Mouse (Mus musculus) liver, embryonic 16.5 days (tissue): ENCODE measurements around the gene Dram1. TPM values are rescaled to one million over a fixed set of nuclear protein-coding genes. Genes with fewer than 3 reads are reported as not detected.

Experiments
- ATAC-seq: fragments of 200-750 bp; cut with Nextera tagmentation; 2 replicates; pipeline ENCODE4 v1.8.0; 2017; ENCODE audit warnings: low read depth, mild to moderate bottlenecking, moderate number of reproducible peaks, moderate library complexity
- H3K27ac ChIP-seq: fragments of 300-500 bp; sonication (generic); 2 replicates; pipeline ENCODE4 v1.5.1; 2014; ENCODE audit warnings: mild to moderate bottlenecking, low read length
- H3K27me3 ChIP-seq: fragments of 300-500 bp; sonication (generic); 2 replicates; pipeline ENCODE4 v1.6.1; 2014; ENCODE audit warnings: low read depth, low read length, mixed read lengths; ENCODE audit not compliant: control insufficient read depth, insufficient read depth
- H3K36me3 ChIP-seq: fragments of 300-500 bp; sonication (generic); 2 replicates; pipeline ENCODE4 v1.6.1; 2014; ENCODE audit warnings: mild to moderate bottlenecking; ENCODE audit not compliant: control insufficient read depth, insufficient read depth
- H3K4me1 ChIP-seq: fragments of 300-500 bp; sonication (generic); 2 replicates; pipeline ENCODE4 v1.6.1; 2014; ENCODE audit warnings: low read depth, low read length, mixed read lengths; ENCODE audit not compliant: control insufficient read depth
- H3K4me2 ChIP-seq: fragments of 300-500 bp; sonication (generic); 2 replicates; pipeline ENCODE4 v1.6.1; 2014; ENCODE audit warnings: low read depth, low read length, mixed read lengths
- H3K4me3 ChIP-seq: fragments of 300-500 bp; sonication (generic); 2 replicates; pipeline ENCODE4 v1.5.1; 2014; ENCODE audit warnings: low read depth, mild to moderate bottlenecking, low read length
- H3K9ac ChIP-seq: fragments of 300-500 bp; sonication (generic); 2 replicates; pipeline ENCODE4 v1.6.1; 2014; ENCODE audit warnings: low read depth, low read length
- H3K9me3 ChIP-seq: fragments of 300-500 bp; sonication (generic); replicated peaks from 2 replicates; pipeline ENCODE4 v1.6.1; 2016; ENCODE audit warnings: low read length; ENCODE audit not compliant: control insufficient read depth
- WGBS: fragments of 180-500 bp; shearing (Covaris S2); extraction: QIAGEN DNeasy Blood & Tissue Kit; methylation state at CpG from one replicate; pipeline ENCODE4 v1.1.7; 2014; ENCODE audit not compliant: insufficient replicate concordance; 5-methylcytosine and 5-hydroxymethylcytosine counted together
- polyA plus RNA-seq: library from polyadenylated mRNA; unstranded; fragments of >200 nt; fragmentation: Nextera tagmentation; extraction: Ambion mirVana; gene quantifications from 2 replicates; pipeline ENCODE4 v1.2.1, GENCODE M21; 2015

The Dram1 gene
- polyA plus RNA-seq, 1 experiment from 2014 or later, result 2.5 TPM

DNA sequence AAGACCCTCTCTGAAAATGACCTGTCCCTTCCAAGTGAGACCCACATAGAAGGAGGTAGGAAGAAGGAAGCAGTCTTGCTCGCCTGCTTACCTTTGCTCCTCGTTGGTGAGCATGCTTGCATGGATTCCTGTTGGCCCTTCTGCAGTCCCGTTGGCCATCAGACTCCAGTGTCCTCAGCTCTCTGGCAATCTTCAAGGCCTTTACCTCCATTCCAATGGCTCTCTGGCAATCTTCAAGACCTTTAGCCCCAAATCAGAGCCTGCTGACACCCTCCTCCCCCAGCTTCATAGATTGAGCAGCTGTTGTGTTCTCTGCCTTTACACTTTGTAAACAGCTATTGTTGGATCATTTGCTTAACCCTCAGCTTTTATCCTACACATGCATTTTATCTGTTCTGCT, 14.7 kb downstream of the Dram1 start:
- no peaks in the 10 kb centered on the region for H3K4me1 ChIP-seq
- no peak overlapping the region for H3K27ac ChIP-seq
- H3K27me3 ChIP-seq, result no peaks in the 10 kb centered on the region
- no peak for ATAC-seq
- H3K9me3 ChIP-seq, result no peaks in the 10 kb centered on the region
- no peak overlapping the region for H3K9ac ChIP-seq
- 58% methylated on average over 3 of the region's 3 CpGs for WGBS
- H3K4me3 ChIP-seq, result no peak overlapping the region
- no peak overlapping the region for H3K4me2 ChIP-seq
- no peaks in the 10 kb centered on the region for H3K36me3 ChIP-seq

DNA sequence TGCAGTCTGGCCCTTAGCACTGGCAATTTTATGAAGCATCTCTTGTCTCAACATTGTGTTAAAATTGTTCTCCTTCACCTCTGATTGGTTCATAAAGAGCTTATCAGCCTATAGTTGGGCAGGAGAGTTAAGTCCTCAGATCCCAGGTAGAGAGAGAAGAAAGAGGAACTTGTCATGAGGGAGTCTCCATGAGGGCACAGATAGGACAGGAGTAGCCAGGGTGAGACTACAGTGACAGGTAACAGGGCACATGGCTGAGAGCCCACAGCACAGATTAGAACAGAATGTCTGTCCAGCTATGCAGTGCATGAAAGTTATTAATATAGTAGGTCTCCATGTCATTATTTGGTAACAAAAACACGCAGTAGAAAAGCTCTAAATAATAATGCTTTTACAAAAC, 16.7 kb downstream of the Dram1 start:
- Histone ChIP-seq H3K4me2 (no peak overlapping the region), H3K4me1 (no peaks in the 10 kb centered on the region), H3K4me3 (no peak overlapping the region), H3K36me3 (no peaks in the 10 kb centered on the region), H3K27ac (no peak overlapping the region), H3K27me3 (0 out of 2 replicates have a peak, but pooled peaks cover 2% of the 10 kb centered on the region), H3K9me3 (no peaks in the 10 kb centered on the region), H3K9ac (no peak overlapping the region)
- WGBS, result 36% methylated on average over 1 of the region's 1 CpGs
- no peak for ATAC-seq

DNA sequence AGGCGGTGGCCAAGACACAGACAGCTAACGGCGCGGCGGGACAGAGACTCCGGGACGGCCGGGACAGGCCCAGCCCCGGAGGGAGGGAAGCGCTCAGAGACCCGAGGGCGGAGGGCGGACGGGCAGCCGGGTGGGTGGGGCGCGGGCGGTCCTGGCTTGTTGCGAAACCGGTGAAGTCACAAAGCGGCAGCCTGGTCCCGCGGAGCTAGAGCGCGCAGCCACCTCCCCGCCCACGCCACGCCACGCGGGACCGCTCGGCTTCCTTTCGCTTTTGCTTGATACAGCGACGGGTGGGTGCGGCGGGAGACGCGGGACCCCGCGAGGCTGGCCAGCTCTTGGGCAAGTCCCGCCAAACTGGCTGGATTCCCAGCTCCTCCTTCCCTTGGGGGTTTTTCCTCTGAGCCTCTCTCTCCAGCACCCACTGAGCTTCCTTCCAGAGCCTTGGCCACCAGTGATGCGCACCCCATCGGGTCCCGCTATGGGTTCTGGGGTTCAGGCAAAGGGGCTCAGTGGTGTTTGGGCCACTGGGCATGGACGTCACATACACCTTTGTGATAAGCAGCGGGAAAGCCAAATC, 21.8 kb downstream of the Dram1 start:
- Histone ChIP-seq H3K4me3 (peak overlapping the region; percentile 63), H3K4me2 (peak overlapping the region; percentile 64), H3K36me3 (no peaks in the 10 kb centered on the region), H3K9me3 (no peaks in the 10 kb centered on the region), H3K4me1 (no peaks in the 10 kb centered on the region), H3K27me3 (peaks cover 8% of the 10 kb centered on the region; the same call in 1 of the 2 replicates), H3K27ac (no peak overlapping the region), H3K9ac (peak overlapping the region; percentile 63)
- 2% methylated on average over 47 of the region's 47 CpGs for WGBS
- peak; percentile 82 for ATAC-seq

DNA sequence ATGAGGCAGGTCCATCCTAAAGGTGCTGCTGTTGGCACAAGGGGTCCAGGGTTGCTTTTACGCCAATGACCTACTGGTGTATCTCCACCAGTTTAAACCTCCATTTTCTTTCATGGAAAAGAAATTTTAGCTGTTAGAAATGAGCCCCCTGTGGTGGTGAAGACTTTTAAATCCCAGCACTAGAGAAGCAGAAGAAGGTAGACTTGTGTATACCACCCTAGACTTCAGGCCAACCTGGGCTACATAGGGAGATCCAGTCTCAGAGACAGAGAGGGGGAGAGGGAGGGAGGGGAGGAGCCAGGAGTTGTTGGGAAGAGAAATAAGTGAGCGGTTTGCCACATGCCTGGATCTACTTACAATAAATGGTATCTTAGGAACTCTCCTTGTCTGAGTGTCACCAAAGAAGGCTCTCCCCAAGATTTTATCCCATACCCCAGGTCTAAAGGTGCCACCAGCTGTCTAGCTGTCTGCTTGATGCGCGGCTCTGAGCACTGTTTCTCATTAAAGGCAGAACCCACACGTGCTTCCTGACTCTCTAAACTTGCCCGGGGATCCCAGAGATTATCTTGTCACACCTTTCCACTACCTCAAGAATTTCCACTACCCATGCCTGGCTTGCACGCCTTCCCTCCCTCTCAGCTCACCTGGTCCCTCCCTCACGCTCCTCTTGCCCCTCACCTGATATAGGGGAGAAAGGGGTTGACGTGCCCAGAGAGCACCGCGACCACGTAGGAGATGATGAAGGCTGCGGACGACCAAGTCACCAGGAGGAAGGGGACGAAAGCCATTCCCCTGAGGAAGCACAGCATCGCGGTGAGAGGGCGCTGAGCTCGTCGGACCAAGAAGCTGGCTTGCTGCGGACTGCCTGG, 22.5 kb downstream of the Dram1 start:
- Histone ChIP-seq H3K4me2 (peak overlapping the region; percentile 64), H3K9me3 (no peaks in the 10 kb centered on the region), H3K9ac (peak overlapping the region; percentile 52), H3K36me3 (no peaks in the 10 kb centered on the region), H3K27ac (no peak overlapping the region), H3K4me1 (no peaks in the 10 kb centered on the region), H3K4me3 (peak overlapping the region; percentile 63), H3K27me3 (peaks cover 8% of the 10 kb centered on the region; the same call in 1 of the 2 replicates)
- no peak; the same call in 1 of the 2 replicates for ATAC-seq
- 12% methylated on average over 21 of the region's 21 CpGs for WGBS

DNA sequence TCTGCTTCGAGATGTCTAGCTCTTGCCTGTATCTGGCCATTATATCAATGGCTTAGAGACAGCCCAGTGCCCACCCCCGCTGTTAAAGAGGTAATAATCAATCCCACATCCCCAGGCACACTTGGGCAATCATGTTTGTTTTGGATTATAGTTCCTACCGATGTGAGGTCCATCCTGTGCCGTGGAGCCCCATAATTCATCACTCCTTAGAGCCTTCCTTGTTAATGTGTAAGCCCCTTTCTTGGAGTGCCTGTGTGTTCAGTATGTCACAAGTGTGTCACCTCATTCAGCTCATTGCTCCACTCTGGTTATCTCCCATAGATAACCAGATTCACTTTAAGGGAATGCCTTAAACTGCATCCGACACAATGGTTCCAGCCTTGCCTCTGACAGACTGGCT, 24.3 kb downstream of the Dram1 start:
- Histone ChIP-seq H3K36me3 (no peaks in the 10 kb centered on the region), H3K9me3 (no peaks in the 10 kb centered on the region), H3K4me3 (no peak overlapping the region), H3K27me3 (peaks cover 8% of the 10 kb centered on the region; the same call in 1 of the 2 replicates), H3K4me1 (no peaks in the 10 kb centered on the region), H3K4me2 (no peak overlapping the region), H3K27ac (no peak overlapping the region), H3K9ac (no peak overlapping the region)
- no peak for ATAC-seq
- WGBS, result 56% methylated on average over 5 of the region's 5 CpGs

DNA sequence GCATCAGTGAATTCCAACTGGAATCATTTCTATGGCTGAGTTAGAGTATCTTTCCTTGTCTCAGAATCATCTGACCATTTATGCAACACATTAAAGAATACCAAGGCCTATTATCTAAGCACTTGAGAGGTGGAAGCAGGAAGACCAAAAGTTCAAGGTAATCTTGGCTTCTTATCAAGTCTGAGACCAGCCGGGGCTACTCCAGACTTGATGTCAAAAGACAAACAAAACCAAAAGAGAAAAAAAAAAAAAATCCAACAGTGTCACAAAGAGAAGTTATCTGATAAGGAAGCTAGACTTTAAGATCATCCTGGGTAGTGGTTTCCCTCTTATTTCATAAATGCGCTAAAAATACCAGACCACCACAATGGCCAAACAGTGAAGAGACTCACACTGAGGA, 26.3 kb downstream of the Dram1 start:
- ATAC-seq, result no peak
- no peak overlapping the region for H3K27ac ChIP-seq
- H3K4me1 ChIP-seq, result no peaks in the 10 kb centered on the region
- H3K9me3 ChIP-seq, result no peaks in the 10 kb centered on the region
- H3K27me3 ChIP-seq, result peaks cover 7% of the 10 kb centered on the region; the same call in 1 of the 2 replicates
- no peak overlapping the region for H3K4me2 ChIP-seq
- H3K4me3 ChIP-seq, result no peak overlapping the region
- no peaks in the 10 kb centered on the region for H3K36me3 ChIP-seq
- H3K9ac ChIP-seq, result no peak overlapping the region
- 14% methylated on average over 2 of the region's 2 CpGs for WGBS

DNA sequence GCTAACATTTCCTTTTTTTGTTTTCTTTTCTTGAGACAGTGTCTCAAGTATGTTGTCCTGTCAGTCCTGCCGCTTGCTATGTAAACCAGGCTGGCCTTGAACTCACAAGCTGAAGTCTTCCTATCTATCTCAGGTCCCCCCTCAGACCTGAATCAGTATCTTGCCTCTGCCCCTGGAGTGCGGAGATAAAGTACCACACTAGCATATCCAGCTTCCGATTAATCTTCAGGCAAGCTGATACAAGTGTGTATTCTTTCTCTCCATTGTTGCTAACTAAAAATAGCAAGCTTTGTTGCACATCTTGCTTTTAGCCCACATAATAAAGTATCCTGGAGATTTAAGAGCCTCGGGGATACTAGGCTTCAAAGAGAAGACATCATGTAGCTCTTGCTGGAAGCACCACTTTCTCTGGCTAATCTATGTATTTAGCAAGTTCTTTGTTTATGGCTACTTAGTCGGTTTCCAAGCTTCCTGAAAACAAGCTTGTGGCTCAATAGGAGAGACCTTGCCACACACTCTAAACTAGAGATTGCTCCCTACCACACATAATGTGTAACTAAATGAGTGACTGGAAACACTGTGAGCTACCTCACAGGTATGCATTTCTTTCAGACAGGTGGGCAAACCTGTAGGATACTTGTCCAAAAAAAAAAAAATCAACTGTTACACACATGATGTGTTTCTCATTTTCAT, 27.3 kb downstream of the Dram1 start:
- no peak for ATAC-seq
- H3K36me3 ChIP-seq, result no peaks in the 10 kb centered on the region
- no peaks in the 10 kb centered on the region for H3K9me3 ChIP-seq
- H3K27ac ChIP-seq, result no peak overlapping the region
- 29% methylated on average over 5 of the region's 5 CpGs for WGBS
- H3K4me1 ChIP-seq, result no peaks in the 10 kb centered on the region
- no peak overlapping the region for H3K4me3 ChIP-seq
- no peak overlapping the region for H3K9ac ChIP-seq
- 0 out of 2 replicates have a peak, but pooled peaks cover under 1% of the 10 kb centered on the region for H3K27me3 ChIP-seq
- no peak overlapping the region for H3K4me2 ChIP-seq

DNA sequence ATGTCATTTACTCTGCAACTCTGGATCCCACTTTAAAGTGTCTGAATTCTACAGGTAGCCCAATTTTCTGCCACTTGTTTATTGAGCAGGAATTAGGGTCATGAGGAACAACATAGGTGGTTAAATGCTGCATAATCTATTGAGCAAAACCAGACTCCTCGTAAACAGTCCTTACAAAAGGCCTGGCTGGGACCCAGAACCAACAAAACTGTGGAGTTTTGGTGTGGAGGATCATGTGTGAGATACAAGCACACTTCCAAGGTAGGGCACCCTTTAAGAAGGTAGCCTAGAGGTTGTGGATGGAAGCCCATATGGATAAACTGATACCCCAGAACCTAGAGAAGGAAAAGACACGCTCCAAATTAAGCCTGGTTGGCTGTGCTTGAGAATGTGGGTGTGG, 28.2 kb downstream of the Dram1 start:
- Histone ChIP-seq H3K4me1 (no peaks in the 10 kb centered on the region), H3K9ac (no peak overlapping the region), H3K27me3 (no peaks in the 10 kb centered on the region), H3K36me3 (no peaks in the 10 kb centered on the region), H3K4me3 (no peak overlapping the region), H3K27ac (no peak overlapping the region), H3K9me3 (no peaks in the 10 kb centered on the region), H3K4me2 (no peak overlapping the region)
- 61% methylated on average over 2 of the region's 2 CpGs for WGBS
- ATAC-seq, result no peak

DNA sequence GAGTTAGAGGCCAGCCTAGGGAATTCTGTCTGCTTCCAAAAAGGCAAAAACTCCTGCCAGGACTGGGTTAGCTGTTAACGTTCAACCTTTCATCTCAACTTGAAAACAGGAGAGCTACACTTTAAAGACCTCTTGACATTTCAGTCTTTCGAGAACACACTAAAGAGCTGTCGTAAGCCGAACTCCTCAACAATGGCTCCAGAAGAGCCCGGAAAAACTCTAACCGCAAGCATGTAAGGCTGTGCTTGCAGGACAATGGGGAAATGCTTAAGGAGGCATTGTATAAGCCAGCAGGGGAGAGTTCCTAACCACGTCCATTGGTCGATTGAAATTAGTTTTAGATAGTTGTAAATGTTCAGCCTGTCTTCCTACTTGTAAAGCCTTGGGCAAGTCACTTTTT, 29.1 kb downstream of the Dram1 start:
- Histone ChIP-seq H3K4me3 (no peak overlapping the region), H3K9me3 (no peaks in the 10 kb centered on the region), H3K9ac (no peak overlapping the region), H3K27me3 (no peaks in the 10 kb centered on the region), H3K36me3 (no peaks in the 10 kb centered on the region), H3K27ac (no peak overlapping the region), H3K4me1 (no peaks in the 10 kb centered on the region), H3K4me2 (no peak overlapping the region)
- no peak for ATAC-seq
- 24% methylated on average over 8 of the region's 8 CpGs for whole genome bisulfite sequencing
